Mouse (Mus musculus) urinary bladder, postnatal 14 days (tissue): ENCODE results near the gene Slc25a29.

Experiments
- DNase-seq: peaks from one replicate; pipeline ENCODE4 v3.0.0; 2021; ENCODE audit warnings: low spot score

Gene Slc25a29

GRCm38 (mm10) chr12:108794979-108795537, 40.6 kb downstream of the Slc25a29 start:
- no peak for DNase-seq

DNA sequence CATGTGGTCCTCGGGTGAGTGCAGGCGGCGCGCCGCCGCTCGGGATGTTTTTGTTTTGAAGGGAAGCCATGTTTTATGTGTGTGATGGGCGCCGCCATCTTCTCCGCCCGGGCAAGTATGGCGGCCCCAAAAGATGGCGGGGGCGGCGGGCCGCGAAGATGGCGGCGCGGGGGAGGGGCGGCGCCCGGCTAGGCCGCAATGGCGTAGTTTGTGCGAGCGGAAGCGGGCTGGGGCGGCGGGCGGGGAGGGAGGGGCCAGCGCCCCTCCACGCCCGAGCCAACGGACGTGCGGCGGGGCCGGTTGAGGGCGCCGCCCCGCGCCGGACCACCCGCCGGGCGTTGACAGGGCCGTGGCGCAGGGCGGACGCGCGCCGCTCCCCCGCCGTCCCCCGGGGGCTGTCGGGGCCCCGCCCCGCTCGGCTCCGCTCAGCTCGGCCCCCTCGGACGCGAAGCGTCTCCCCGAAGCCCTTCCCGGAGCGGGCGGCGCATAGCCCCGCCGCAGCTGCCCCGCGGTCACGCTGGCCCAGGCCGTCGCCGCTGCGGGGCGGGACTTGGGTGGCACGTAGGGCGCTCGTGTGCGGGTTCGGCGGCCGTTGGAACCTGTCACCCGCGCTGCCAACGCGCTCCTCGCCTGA, 41.5 kb downstream of the Slc25a29 start:
- peak; percentile 80 for DNase-seq

- DNase-seq = peak; percentile 21
These were observed 42.2 kb downstream of the Slc25a29 start for GRCm38 (mm10) chr12:108793453-108793941.

- DNase-seq = peak; percentile 99
These were observed 42.9 kb downstream of the Slc25a29 start, which contains the start of gene Yy1 for GRCm38 (mm10) chr12:108792546-108793452. Gene Yy1, plus strand, starts transcription at chr12:108792973.

DNA sequence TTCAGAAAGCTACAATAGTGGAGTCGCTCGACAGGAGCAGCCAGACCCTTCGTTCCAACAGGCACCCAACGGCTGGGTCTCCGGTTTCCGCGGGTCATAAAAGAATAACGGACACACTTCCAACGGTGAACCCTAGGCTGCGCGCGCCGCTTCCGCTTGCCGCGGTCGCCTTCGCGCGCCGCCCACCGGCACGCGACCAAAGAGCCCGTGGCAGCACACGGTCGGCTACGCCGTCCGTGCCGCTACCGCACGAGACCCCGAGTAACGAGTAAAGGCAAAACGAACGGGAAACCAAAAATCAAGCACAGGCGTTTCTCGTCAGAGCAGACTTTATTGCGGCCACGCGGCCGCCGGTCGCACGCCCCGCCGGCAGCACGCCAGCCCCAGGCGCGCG, 43.5 kb downstream of the Slc25a29 start:
- DNase-seq = peak; percentile 77

GRCm38 (mm10) chr12:108787329-108787728, 48.4 kb downstream of the Slc25a29 start:
- DNase-seq = no peak

DNA sequence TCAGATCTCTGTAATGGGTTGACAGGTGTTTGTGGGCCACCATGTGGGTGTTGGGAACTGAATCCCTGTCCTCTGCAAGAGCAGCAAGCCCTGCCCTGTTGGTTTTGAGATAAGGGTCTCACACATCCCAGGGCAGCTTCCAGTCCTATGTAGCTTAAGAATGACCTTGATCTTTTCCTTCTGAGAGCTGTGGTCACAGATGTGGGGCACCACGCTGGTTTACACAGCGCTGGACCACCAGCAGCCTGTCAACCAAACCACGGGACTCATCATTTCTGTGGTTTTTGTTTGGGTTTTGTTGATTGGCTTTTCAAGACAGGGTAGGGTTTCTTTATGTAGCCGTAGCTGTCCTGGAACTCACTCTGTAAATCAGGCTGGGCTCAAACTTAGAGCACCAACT, 50.5 kb downstream of the Slc25a29 start:
- no peak for DNase-seq

- DNase-seq = no peak
These were observed 55.4 kb downstream of the Slc25a29 start for GRCm38 (mm10) chr12:108780108-108780877.
